Mouse (Mus musculus): ENCODE data around the gene Camk2n1. TPM values are rescaled to one million over a fixed set of nuclear protein-coding genes. Genes with fewer than 3 reads are reported as not detected.
A peak's percentile ranks its signal among the peaks of the same experiment; 100 is the strongest.

Gene Camk2n1
- polyA plus RNA-seq, 1 experiment from 2014 or later: 2.4 TPM

DNA sequence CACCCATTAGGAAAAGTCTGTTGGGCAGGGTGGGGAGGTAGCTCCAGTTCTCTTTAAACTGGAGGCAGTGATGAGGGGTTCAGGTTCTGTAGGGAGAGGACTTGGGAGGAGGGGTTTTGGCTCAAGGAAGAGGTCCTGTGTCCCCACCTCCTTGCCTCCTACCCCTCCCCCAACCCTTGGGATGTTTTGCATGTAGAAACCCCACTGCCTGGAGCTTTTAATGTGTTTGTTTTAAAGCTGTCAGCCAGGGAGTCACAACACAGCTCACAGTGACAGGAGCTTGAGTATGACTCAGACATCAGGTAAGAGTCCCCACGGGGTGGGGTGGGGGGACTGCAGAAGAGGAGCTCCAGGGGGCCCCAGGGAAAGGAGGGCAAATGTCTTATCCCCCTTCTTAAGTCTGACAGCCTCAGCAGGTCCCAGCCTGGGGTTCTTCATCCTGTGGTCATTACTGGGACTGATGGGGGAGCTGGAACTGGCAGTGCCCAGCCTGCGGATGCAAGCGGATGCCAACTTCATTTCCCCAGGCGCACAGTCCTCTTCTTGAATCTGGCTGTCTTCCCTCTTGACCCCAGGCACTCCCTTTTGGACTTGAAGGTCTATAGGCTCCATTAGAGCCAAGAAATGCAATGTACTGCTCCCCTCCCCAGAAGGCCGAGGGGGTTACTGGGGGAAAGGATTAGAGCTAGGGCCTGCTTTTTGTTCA lies 4.8 kb downstream of the Camk2n1 start:
- Histone ChIP-seq H3K4me3 (no peak overlapping the region), H3K9ac (no peak overlapping the region), H3K27ac (no peak overlapping the region), H3K9me3 (no peaks in the 10 kb centered on the region), H3K4me1 (peaks cover 34% of the 10 kb centered on the region), H3K36me3 (no peaks in the 10 kb centered on the region), H3K27me3 (peaks cover 49% of the 10 kb centered on the region), H3K4me2 (no peak overlapping the region)
- ATAC-seq (ENCODE audit: insufficient number of reproducible peaks, insufficient read depth, low FRiP score, low TSS enrichment, low read depth): no peak
- WGBS: 61% methylated on average over 5 of the region's 5 CpGs

- no peaks in the 10 kb centered on the region for H3K9me3 ChIP-seq
- H3K36me3 ChIP-seq: no peaks in the 10 kb centered on the region
- H3K27me3 ChIP-seq: peaks cover 50% of the 10 kb centered on the region
- peaks cover 42% of the 10 kb centered on the region for H3K4me1 ChIP-seq
- no peak for ATAC-seq (ENCODE audit: insufficient number of reproducible peaks, insufficient read depth, low FRiP score, low TSS enrichment, low read depth)
- no peak overlapping the region for H3K4me3 ChIP-seq
- no peak overlapping the region for H3K27ac ChIP-seq
- no peak overlapping the region for H3K9ac ChIP-seq
- H3K4me2 ChIP-seq: no peak overlapping the region
- WGBS: 82% methylated on average over 6 of the region's 6 CpGs
Observed at GRCm38 (mm10) chr4:138459775-138460174, 5.7 kb downstream of the Camk2n1 start.

DNA sequence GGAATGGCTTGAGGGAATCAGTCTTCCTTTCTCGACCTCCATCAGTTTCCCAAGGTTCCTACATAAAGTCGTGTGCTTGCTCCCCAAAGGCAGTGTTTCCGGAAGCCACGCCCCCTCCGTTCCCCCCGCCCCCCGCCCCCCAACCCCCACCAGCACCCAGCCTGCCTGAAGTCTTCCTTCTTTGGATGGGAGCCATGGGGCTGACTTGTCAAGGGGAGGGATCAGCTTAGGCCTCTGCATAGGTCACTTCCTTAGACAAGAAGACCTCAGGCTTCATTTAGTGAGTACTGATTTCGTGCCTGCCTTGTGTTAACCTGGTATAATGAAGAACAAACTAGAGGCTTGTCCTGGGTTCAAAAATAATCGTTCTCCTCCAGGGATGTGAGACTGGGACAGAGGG lies 6.8 kb downstream of the Camk2n1 start:
- 26% methylated on average over 9 of the region's 9 CpGs for WGBS
- Histone ChIP-seq H3K9me3 (no peaks in the 10 kb centered on the region), H3K4me2 (no peak overlapping the region), H3K27me3 (peaks cover 50% of the 10 kb centered on the region), H3K9ac (no peak overlapping the region), H3K27ac (no peak overlapping the region), H3K36me3 (no peaks in the 10 kb centered on the region), H3K4me1 (peaks cover 42% of the 10 kb centered on the region), H3K4me3 (no peak overlapping the region)
- ATAC-seq (ENCODE audit: insufficient number of reproducible peaks, insufficient read depth, low FRiP score, low TSS enrichment, low read depth): no peak

- Histone ChIP-seq H3K27me3 (peaks cover 50% of the 10 kb centered on the region), H3K9ac (no peak overlapping the region), H3K4me1 (peaks cover 36% of the 10 kb centered on the region), H3K9me3 (no peaks in the 10 kb centered on the region), H3K4me2 (no peak overlapping the region), H3K36me3 (no peaks in the 10 kb centered on the region), H3K27ac (no peak overlapping the region), H3K4me3 (no peak overlapping the region)
- no peak for ATAC-seq (ENCODE audit: insufficient number of reproducible peaks, insufficient read depth, low FRiP score, low TSS enrichment, low read depth)
- 94% methylated on average over 5 of the region's 5 CpGs for WGBS
Observed at GRCm38 (mm10) chr4:138461471-138461870, 7.4 kb downstream of the Camk2n1 start.

GRCm38 (mm10) chr4:138462971-138463831 lies 9.1 kb downstream of the Camk2n1 start:
- Histone ChIP-seq H3K4me1 (peaks cover 35% of the 10 kb centered on the region), H3K27ac (peak overlapping the region; percentile 60), H3K27me3 (peaks cover 51% of the 10 kb centered on the region), H3K4me2 (peak overlapping the region; percentile 48), H3K36me3 (no peaks in the 10 kb centered on the region), H3K9ac (peak overlapping the region; percentile 40; the same call in 1 of the 2 replicates), H3K4me3 (no peak overlapping the region; the same call in 1 of the 2 replicates), H3K9me3 (no peaks in the 10 kb centered on the region)
- 3% methylated on average over 11 of the region's 11 CpGs for WGBS
- ATAC-seq (ENCODE audit: insufficient number of reproducible peaks, insufficient read depth, low FRiP score, low TSS enrichment, low read depth): no peak

- Histone ChIP-seq H3K4me2 (peak overlapping the region; percentile 48), H3K27me3 (peaks cover 44% of the 10 kb centered on the region), H3K9me3 (no peaks in the 10 kb centered on the region), H3K36me3 (no peaks in the 10 kb centered on the region), H3K27ac (no peak overlapping the region), H3K9ac (peak overlapping the region; percentile 40; the same call in 1 of the 2 replicates), H3K4me1 (peaks cover 38% of the 10 kb centered on the region), H3K4me3 (no peak overlapping the region)
- no peak for ATAC-seq (ENCODE audit: insufficient number of reproducible peaks, insufficient read depth, low FRiP score, low TSS enrichment, low read depth)
- WGBS: 8% methylated on average over 11 of the region's 11 CpGs
Observed at GRCm38 (mm10) chr4:138463832-138464487, 9.8 kb downstream of the Camk2n1 start.

DNA sequence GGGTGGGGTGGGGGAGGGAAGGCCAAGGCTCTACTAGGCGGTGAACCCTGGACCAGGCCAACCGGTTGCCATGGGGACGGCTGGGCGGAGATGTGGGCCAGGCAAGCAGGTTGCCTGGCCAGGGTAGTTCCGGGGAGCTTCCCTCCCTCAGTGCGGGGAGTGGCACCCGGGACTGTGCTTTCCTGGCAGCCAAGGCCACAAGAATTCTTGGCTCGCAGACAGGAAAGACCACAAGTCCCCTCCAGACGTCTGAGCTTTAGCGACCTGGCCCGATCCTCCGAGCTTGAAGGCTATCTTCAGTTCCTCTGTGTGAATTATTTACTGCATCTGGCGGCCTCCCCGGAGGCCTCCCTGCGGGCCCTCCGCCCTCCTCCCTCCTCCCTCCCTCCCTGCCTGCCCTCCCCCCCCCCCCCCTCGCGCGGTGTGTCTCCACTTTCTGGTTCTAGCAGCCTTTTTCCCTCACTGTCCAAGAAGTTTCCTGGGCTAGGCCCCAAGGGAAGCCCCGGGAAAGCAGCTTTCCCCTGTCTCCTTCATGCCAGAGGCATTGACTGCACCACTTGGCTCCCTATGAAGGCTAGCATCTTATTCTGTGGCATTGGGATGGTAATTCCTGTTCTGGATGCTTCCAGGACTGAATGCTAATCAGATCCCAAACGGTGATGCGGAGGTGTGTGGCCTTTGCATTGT lies 10.7 kb downstream of the Camk2n1 start:
- Histone ChIP-seq H3K4me2 (peak overlapping the region; percentile 48), H3K4me3 (no peak overlapping the region; the same call in 1 of the 2 replicates), H3K4me1 (peaks cover 44% of the 10 kb centered on the region), H3K27ac (no peak overlapping the region), H3K9me3 (no peaks in the 10 kb centered on the region), H3K36me3 (no peaks in the 10 kb centered on the region), H3K9ac (peak overlapping the region; percentile 37), H3K27me3 (peaks cover 39% of the 10 kb centered on the region)
- WGBS: 2% methylated on average over 19 of the region's 22 CpGs
- ATAC-seq (ENCODE audit: insufficient number of reproducible peaks, insufficient read depth, low FRiP score, low TSS enrichment, low read depth): 0 out of 2 replicates have a peak, but pooled peaks have one; percentile 49

DNA sequence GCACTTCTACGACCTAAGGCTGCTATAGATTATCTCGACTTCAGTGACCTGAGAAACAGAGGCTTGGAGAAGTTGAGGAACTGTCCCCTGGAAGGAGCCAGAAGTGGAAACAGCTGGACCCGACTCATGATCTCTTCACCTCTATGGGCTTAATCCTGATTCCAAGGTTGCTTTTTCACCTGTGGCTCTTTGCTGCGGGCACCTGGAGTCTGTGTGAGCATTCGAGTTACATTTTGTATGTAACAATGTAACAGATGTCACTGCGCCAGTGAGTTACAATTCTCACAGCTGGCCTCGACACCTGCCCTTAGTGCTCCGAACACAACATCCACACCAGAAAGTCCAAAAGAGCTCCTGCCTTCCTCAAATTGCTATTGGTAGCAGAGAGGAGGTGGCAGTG lies 11.3 kb downstream of the Camk2n1 start:
- Histone ChIP-seq H3K4me2 (peak overlapping the region; percentile 48; the same call in 1 of the 2 replicates), H3K4me3 (no peak overlapping the region), H3K36me3 (no peaks in the 10 kb centered on the region), H3K9me3 (no peaks in the 10 kb centered on the region), H3K4me1 (peaks cover 44% of the 10 kb centered on the region), H3K27ac (no peak overlapping the region), H3K27me3 (peaks cover 39% of the 10 kb centered on the region), H3K9ac (no peak overlapping the region)
- ATAC-seq (ENCODE audit: insufficient number of reproducible peaks, insufficient read depth, low FRiP score, low TSS enrichment, low read depth): no peak
- 26% methylated on average over 8 of the region's 8 CpGs for WGBS

DNA sequence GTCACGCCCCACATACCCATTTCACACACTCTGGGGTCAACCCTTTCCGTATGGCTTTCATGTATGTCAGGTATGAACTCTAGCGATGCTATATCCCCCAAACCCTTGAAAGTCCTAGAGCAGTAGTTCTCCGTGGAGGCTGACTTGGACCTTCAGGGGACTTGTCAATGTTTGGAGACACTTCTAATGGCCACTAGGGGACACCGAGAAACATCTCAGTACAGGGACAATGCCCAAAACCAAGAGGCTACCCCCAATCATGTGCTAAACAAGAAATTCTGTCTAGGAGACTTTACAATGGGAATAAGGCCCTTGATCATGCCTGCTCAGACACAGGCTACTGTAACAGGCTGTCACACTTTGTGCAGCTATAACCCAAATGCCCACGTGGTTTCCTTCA lies 12.6 kb downstream of the Camk2n1 start:
- peaks cover 39% of the 10 kb centered on the region for H3K27me3 ChIP-seq
- H3K36me3 ChIP-seq: no peaks in the 10 kb centered on the region
- no peak overlapping the region for H3K27ac ChIP-seq
- no peaks in the 10 kb centered on the region for H3K9me3 ChIP-seq
- ATAC-seq (ENCODE audit: insufficient number of reproducible peaks, insufficient read depth, low FRiP score, low TSS enrichment, low read depth): no peak
- no peak overlapping the region for H3K9ac ChIP-seq
- H3K4me2 ChIP-seq: no peak overlapping the region
- WGBS: 70% methylated on average over 6 of the region's 6 CpGs
- H3K4me3 ChIP-seq: no peak overlapping the region
- peaks cover 44% of the 10 kb centered on the region for H3K4me1 ChIP-seq

GRCm38 (mm10) chr4:138467451-138467850 lies 13.3 kb downstream of the Camk2n1 start:
- ATAC-seq (ENCODE audit: insufficient number of reproducible peaks, insufficient read depth, low FRiP score, low TSS enrichment, low read depth): no peak
- no peak overlapping the region for H3K4me3 ChIP-seq
- H3K36me3 ChIP-seq: no peaks in the 10 kb centered on the region
- H3K4me2 ChIP-seq: no peak overlapping the region
- no peaks in the 10 kb centered on the region for H3K9me3 ChIP-seq
- H3K4me1 ChIP-seq: peaks cover 40% of the 10 kb centered on the region
- H3K27ac ChIP-seq: no peak overlapping the region; the same call in 1 of the 2 replicates
- peaks cover 33% of the 10 kb centered on the region for H3K27me3 ChIP-seq
- 83% methylated on average over 5 of the region's 5 CpGs for WGBS
- no peak overlapping the region for H3K9ac ChIP-seq

GRCm38 (mm10) chr4:138469080-138469479 lies 15.0 kb downstream of the Camk2n1 start:
- WGBS: 5% methylated on average over 7 of the region's 7 CpGs
- H3K36me3 ChIP-seq: no peaks in the 10 kb centered on the region
- no peak overlapping the region for H3K4me3 ChIP-seq
- H3K4me2 ChIP-seq: peak overlapping the region; percentile 22; the same call in 1 of the 2 replicates
- H3K4me1 ChIP-seq: peaks cover 23% of the 10 kb centered on the region
- peaks cover 34% of the 10 kb centered on the region for H3K27me3 ChIP-seq
- no peak overlapping the region for H3K9ac ChIP-seq
- peak overlapping the region; percentile 11; the same call in 1 of the 2 replicates for H3K27ac ChIP-seq
- ATAC-seq (ENCODE audit: insufficient number of reproducible peaks, insufficient read depth, low FRiP score, low TSS enrichment, low read depth): no peak
- no peaks in the 10 kb centered on the region for H3K9me3 ChIP-seq
